Mouse (Mus musculus): ENCODE data around the gene Xxylt1.

Gene Xxylt1

GRCm38 (mm10) chr16:31061246-31061880, 19.9 kb downstream of the Xxylt1 start:
- DNase-seq (ENCODE audit: low spot score) = no peak

- no peak for DNase-seq (ENCODE audit: low spot score)
Measured at GRCm38 (mm10) chr16:31060714-31061113, 20.5 kb downstream of the Xxylt1 start.

- DNase-seq (ENCODE audit: low spot score) = no peak
Measured at GRCm38 (mm10) chr16:31060226-31060625, 21.0 kb downstream of the Xxylt1 start.

- DNase-seq (ENCODE audit: low spot score) = no peak
Measured at GRCm38 (mm10) chr16:31059730-31060129, 21.5 kb downstream of the Xxylt1 start.

GRCm38 (mm10) chr16:31052812-31053211, 28.4 kb downstream of the Xxylt1 start:
- DNase-seq (ENCODE audit: low spot score) = no peak

GRCm38 (mm10) chr16:31052177-31052726, 29.0 kb downstream of the Xxylt1 start:
- DNase-seq (ENCODE audit: low spot score) = no peak

GRCm38 (mm10) chr16:31050701-31051100, 30.5 kb downstream of the Xxylt1 start:
- no peak for DNase-seq (ENCODE audit: low spot score)

GRCm38 (mm10) chr16:31048194-31048593, 33.0 kb downstream of the Xxylt1 start:
- no peak for DNase-seq (ENCODE audit: low spot score)

GRCm38 (mm10) chr16:31047186-31047898, 33.9 kb downstream of the Xxylt1 start:
- no peak for DNase-seq (ENCODE audit: low spot score)

- no peak for DNase-seq (ENCODE audit: low spot score)
Measured at GRCm38 (mm10) chr16:31046217-31046659, 35.0 kb downstream of the Xxylt1 start.

- no peak for DNase-seq (ENCODE audit: low spot score)
Measured at GRCm38 (mm10) chr16:31045211-31045610, 36.0 kb downstream of the Xxylt1 start.

GRCm38 (mm10) chr16:31043136-31043535, 38.1 kb downstream of the Xxylt1 start:
- no peak for DNase-seq (ENCODE audit: low spot score)

GRCm38 (mm10) chr16:31041566-31041965, 39.7 kb downstream of the Xxylt1 start:
- DNase-seq (ENCODE audit: low spot score) = no peak

GRCm38 (mm10) chr16:31039803-31040459, 41.3 kb downstream of the Xxylt1 start:
- DNase-seq (ENCODE audit: low spot score) = no peak

- no peak for DNase-seq (ENCODE audit: low spot score)
Measured at GRCm38 (mm10) chr16:31037431-31037830, 43.8 kb downstream of the Xxylt1 start.

GRCm38 (mm10) chr16:31035651-31036245, 45.5 kb downstream of the Xxylt1 start:
- DNase-seq (ENCODE audit: low spot score) = no peak

- no peak for DNase-seq (ENCODE audit: low spot score)
Measured at GRCm38 (mm10) chr16:31035235-31035634, 46.0 kb downstream of the Xxylt1 start.

- no peak for DNase-seq (ENCODE audit: low spot score)
Measured at GRCm38 (mm10) chr16:31034051-31034450, 47.2 kb downstream of the Xxylt1 start.

- no peak for DNase-seq (ENCODE audit: low spot score)
Measured at GRCm38 (mm10) chr16:31029739-31030485, 51.3 kb downstream of the Xxylt1 start.

- no peak for DNase-seq (ENCODE audit: low spot score)
Measured at GRCm38 (mm10) chr16:31027675-31028074, 53.6 kb downstream of the Xxylt1 start.

GRCm38 (mm10) chr16:31025516-31025915, 55.7 kb downstream of the Xxylt1 start:
- no peak for DNase-seq (ENCODE audit: low spot score)

- DNase-seq (ENCODE audit: low spot score) = no peak
Measured at GRCm38 (mm10) chr16:31024997-31025396, 56.2 kb downstream of the Xxylt1 start.
